Mouse (Mus musculus) heart, postnatal 0 days (tissue): Measurements from ENCODE around the gene Tdp1. TPM values are rescaled to one million over a fixed set of nuclear protein-coding genes. Genes with fewer than 3 reads are reported as not detected.

Experiments
- ATAC-seq: fragments of 200-750 bp; cut with Nextera tagmentation; 2 replicates; pipeline ENCODE4 v1.8.0; 2017; ENCODE audit warnings: low read depth, moderate number of reproducible peaks, moderate library complexity; ENCODE audit not compliant: insufficient read depth
- DNase-seq: peaks from one replicate; pipeline ENCODE4 v3.0.0-alpha.2; 2016; ENCODE audit warnings: low spot score
- H3K27ac ChIP-seq: fragments of 300-500 bp; sonication (generic); 2 replicates; pipeline ENCODE4 v1.5.1; 2014; ENCODE audit warnings: low read depth, mild to moderate bottlenecking
- H3K27me3 ChIP-seq: fragments of 300-500 bp; sonication (generic); 2 replicates; pipeline ENCODE4 v1.6.1; 2014; ENCODE audit warnings: low read length, mixed read lengths; ENCODE audit not compliant: control insufficient read depth, insufficient read depth
- H3K36me3 ChIP-seq: fragments of 300-500 bp; sonication (generic); replicated peaks from 2 replicates; pipeline ENCODE4 v1.6.1; 2014; ENCODE audit warnings: low read length, mixed read lengths; ENCODE audit not compliant: control insufficient read depth, insufficient read depth
- H3K4me1 ChIP-seq: fragments of 300-500 bp; sonication (generic); 2 replicates; pipeline ENCODE4 v1.6.1; 2014; ENCODE audit warnings: antibody characterized with exemption; ENCODE audit not compliant: control insufficient read depth, insufficient read depth
- H3K4me2 ChIP-seq: fragments of 300-500 bp; sonication (generic); 2 replicates; pipeline ENCODE4 v1.6.1; 2014; ENCODE audit warnings: low read depth, mild to moderate bottlenecking, low read length, moderate library complexity
- H3K4me3 ChIP-seq: fragments of 300-500 bp; sonication (generic); 2 replicates; pipeline ENCODE4 v1.5.1; 2014; ENCODE audit warnings: low read depth, low read length
- H3K9ac ChIP-seq: fragments of 300-500 bp; sonication (generic); replicated peaks from 2 replicates; pipeline ENCODE4 v1.6.1; 2014; ENCODE audit warnings: low read depth, low read length, mixed read lengths
- H3K9me3 ChIP-seq: fragments of 300-500 bp; sonication (generic); replicated peaks from 2 replicates; pipeline ENCODE4 v1.6.1; 2016; ENCODE audit warnings: low read length; ENCODE audit not compliant: control insufficient read depth
- CTCF ChIP-seq: IDR thresholded peaks from 2 replicates; pipeline ENCODE4 v1.5.1; 2016; ENCODE audit warnings: antibody characterized with exemption, control low read depth, low read depth
- EP300 ChIP-seq: IDR thresholded peaks from 2 replicates; pipeline ENCODE4 v1.6.1; 2016; ENCODE audit warnings: antibody characterized with exemption, low read depth
- WGBS: fragments of 180-500 bp; shearing (Covaris S2); extraction: QIAGEN DNeasy Blood & Tissue Kit; methylation state at CpG from one replicate; pipeline ENCODE4 v1.1.7; 2014; 5-methylcytosine and 5-hydroxymethylcytosine counted together
- polyA plus RNA-seq: library from polyadenylated mRNA; unstranded; fragments of >200 nt; fragmentation: Nextera tagmentation; extraction: Ambion mirVana; gene quantifications from 2 replicates; pipeline ENCODE4 v1.2.1, GENCODE M21; 2015
- total RNA-seq: library from RNA; depleted of rRNA; stranded (reverse); fragments of >200 nt; gene quantifications from 2 replicates; pipeline ENCODE4 v1.2.3, GENCODE M21; 2014; ENCODE audit warnings: low replicate concordance

The Tdp1 gene
- total and polyA plus RNA-seq, 2 experiments from 2014 or later: 8.8 to 13.7 TPM

- Histone ChIP-seq H3K9ac (no peak overlapping the region), H3K9me3 (no peaks in the 10 kb centered on the region), H3K36me3 (no peaks in the 10 kb centered on the region), H3K27me3 (no peaks in the 10 kb centered on the region), H3K4me2 (no peak overlapping the region), H3K27ac (no peak overlapping the region), H3K4me3 (no peak overlapping the region), H3K4me1 (no peaks in the 10 kb centered on the region)
- WGBS: 79% methylated on average over 3 of the region's 3 CpGs
- DNase-seq: no peak
- TF ChIP-seq CTCF (no peak), EP300 (no peak)
- no peak for ATAC-seq
Observed at GRCm38 (mm10) chr12:99859391-99860100, 24.8 kb upstream of the Tdp1 start.

GRCm38 (mm10) chr12:99860981-99861380, 23.3 kb upstream of the Tdp1 start:
- no peaks in the 10 kb centered on the region for H3K27me3 ChIP-seq
- TF ChIP-seq EP300 (no peak), CTCF (peak; percentile 26; the same call in 1 of the 2 replicates)
- no peaks in the 10 kb centered on the region for H3K4me1 ChIP-seq
- no peaks in the 10 kb centered on the region for H3K36me3 ChIP-seq
- no peak overlapping the region for H3K4me2 ChIP-seq
- no peak overlapping the region for H3K4me3 ChIP-seq
- DNase-seq (peak; percentile 31), ATAC-seq (no peak)
- WGBS: 72% methylated on average over 4 of the region's 4 CpGs
- no peak overlapping the region for H3K27ac ChIP-seq
- no peak overlapping the region for H3K9ac ChIP-seq
- H3K9me3 ChIP-seq: no peaks in the 10 kb centered on the region

GRCm38 (mm10) chr12:99864613-99865012, 19.7 kb upstream of the Tdp1 start:
- TF ChIP-seq EP300: no peak
- TF ChIP-seq CTCF: no peak
- ATAC-seq: no peak
- no peak overlapping the region for H3K27ac ChIP-seq
- no peak overlapping the region for H3K9ac ChIP-seq
- no peak for DNase-seq
- H3K27me3 ChIP-seq: no peaks in the 10 kb centered on the region
- no peak overlapping the region for H3K4me3 ChIP-seq
- no peaks in the 10 kb centered on the region for H3K9me3 ChIP-seq
- no peak overlapping the region for H3K4me2 ChIP-seq
- no peaks in the 10 kb centered on the region for H3K4me1 ChIP-seq
- no peaks in the 10 kb centered on the region for H3K36me3 ChIP-seq

GRCm38 (mm10) chr12:99868821-99869220, 15.5 kb upstream of the Tdp1 start:
- 74% methylated on average over 1 of the region's 1 CpGs for WGBS
- no peaks in the 10 kb centered on the region for H3K4me1 ChIP-seq
- H3K36me3 ChIP-seq: no peaks in the 10 kb centered on the region
- no peak overlapping the region for H3K27ac ChIP-seq
- H3K9me3 ChIP-seq: no peaks in the 10 kb centered on the region
- no peak for ATAC-seq
- no peaks in the 10 kb centered on the region for H3K27me3 ChIP-seq
- no peak overlapping the region for H3K4me2 ChIP-seq
- no peak for TF ChIP-seq EP300
- TF ChIP-seq CTCF: no peak
- DNase-seq: no peak
- no peak overlapping the region for H3K9ac ChIP-seq
- H3K4me3 ChIP-seq: no peak overlapping the region

- Histone ChIP-seq H3K27ac (no peak overlapping the region), H3K4me1 (no peaks in the 10 kb centered on the region), H3K4me2 (no peak overlapping the region), H3K36me3 (no peaks in the 10 kb centered on the region), H3K4me3 (no peak overlapping the region), H3K27me3 (no peaks in the 10 kb centered on the region), H3K9ac (no peak overlapping the region), H3K9me3 (no peaks in the 10 kb centered on the region)
- DNase-seq (no peak), ATAC-seq (no peak)
- no peak for TF ChIP-seq CTCF
- TF ChIP-seq EP300: no peak
- 60% methylated on average over 3 of the region's 3 CpGs for WGBS
Observed at GRCm38 (mm10) chr12:99873443-99873842, 10.9 kb upstream of the Tdp1 start.

GRCm38 (mm10) chr12:99874609-99875008, 9.7 kb upstream of the Tdp1 start:
- Histone ChIP-seq H3K27ac (no peak overlapping the region), H3K4me1 (no peaks in the 10 kb centered on the region), H3K36me3 (no peaks in the 10 kb centered on the region), H3K4me2 (no peak overlapping the region), H3K4me3 (no peak overlapping the region), H3K9ac (no peak overlapping the region), H3K9me3 (no peaks in the 10 kb centered on the region), H3K27me3 (no peaks in the 10 kb centered on the region)
- ATAC-seq (no peak), DNase-seq (no peak)
- 80% methylated on average over 6 of the region's 6 CpGs for WGBS
- TF ChIP-seq EP300 (no peak), CTCF (no peak)
